Mouse (Mus musculus): ENCODE measurements around the gene Epb41l4b. TPM values are rescaled to one million over a fixed set of nuclear protein-coding genes. Genes with fewer than 3 reads are reported as not detected.

The Epb41l4b gene
- polyA plus RNA-seq, 1 experiment from 2014 or later, result 3.4 TPM

GRCm38 (mm10) chr4:56943258-56943657 lies 200.0 kb downstream of the Epb41l4b start:
- Histone ChIP-seq H3K27ac (ENCODE audit: low read depth, low read length) (no peak overlapping the region), H3K4me2 (ENCODE audit: low read length) (no peak overlapping the region), H3K4me3 (ENCODE audit: low read length) (no peak overlapping the region), H3K4me1 (ENCODE audit: control insufficient read depth, insufficient read depth, low read depth, low read length) (peaks cover 16% of the 10 kb centered on the region), H3K27me3 (replicated peaks; ENCODE audit: control insufficient read depth, insufficient read depth, low read length) (no peaks in the 10 kb centered on the region), H3K36me3 (ENCODE audit: control insufficient read depth, insufficient read depth, low read length) (no peaks in the 10 kb centered on the region), H3K9ac (ENCODE audit: low read depth, low read length) (no peak overlapping the region), H3K9me3 (ENCODE audit: control insufficient read depth, low read length) (no peaks in the 10 kb centered on the region)
- 32% methylated on average over 1 of the region's 1 CpGs for WGBS
- ATAC-seq, result no peak

GRCm38 (mm10) chr4:56942567-56942966 lies 200.7 kb downstream of the Epb41l4b start:
- Histone ChIP-seq H3K9me3 (ENCODE audit: control insufficient read depth, low read length) (no peaks in the 10 kb centered on the region), H3K4me1 (ENCODE audit: control insufficient read depth, insufficient read depth, low read depth, low read length) (peaks cover 16% of the 10 kb centered on the region), H3K27me3 (replicated peaks; ENCODE audit: control insufficient read depth, insufficient read depth, low read length) (no peaks in the 10 kb centered on the region), H3K36me3 (ENCODE audit: control insufficient read depth, insufficient read depth, low read length) (no peaks in the 10 kb centered on the region), H3K4me3 (ENCODE audit: low read length) (no peak overlapping the region), H3K4me2 (ENCODE audit: low read length) (no peak overlapping the region), H3K9ac (ENCODE audit: low read depth, low read length) (no peak overlapping the region), H3K27ac (ENCODE audit: low read depth, low read length) (no peak overlapping the region)
- ATAC-seq, result no peak
- 80% methylated on average over 1 of the region's 1 CpGs for WGBS

Other genes starting within 250 kb of the Epb41l4b start
- 8.1 and 9.5 TPM in 2 replicates for gene Tmem245, start 196.0 kb downstream of the Epb41l4b start, polyA plus RNA-seq (2015; fragmentation: Nextera tagmentation; extraction: Ambion mirVana)
- 20.7 and 24.0 TPM in 2 replicates for gene Frrs1l, start 153.0 kb downstream of the Epb41l4b start, polyA plus RNA-seq (2015; fragmentation: Nextera tagmentation; extraction: Ambion mirVana)
- 2.8 and 4.2 TPM in 2 replicates for gene Ptpn3, start 158.4 kb upstream of the Epb41l4b start, polyA plus RNA-seq (2015; fragmentation: Nextera tagmentation; extraction: Ambion mirVana)